Mouse (Mus musculus) CH12.LX (cell line): ENCODE data around the gene Fcer2a. TPM values are rescaled to one million over a fixed set of nuclear protein-coding genes. Genes with fewer than 3 reads are reported as not detected.

ENCODE experiments used
- DNase-seq: peaks from one replicate; pipeline ENCODE4 v3.0.0-alpha.2; 2013; ENCODE audit errors: extremely low read depth
- H3K27ac ChIP-seq: 2 replicates; pipeline ENCODE4 v1.5.1; 2012; ENCODE audit warnings: low read depth, mild to moderate bottlenecking, control low read depth, moderate library complexity; ENCODE audit not compliant: insufficient read depth
- H3K27me3 ChIP-seq: replicated peaks from 2 replicates; pipeline ENCODE3; 2012; ENCODE audit warnings: inconsistent platforms
- H3K36me3 ChIP-seq, 2 experiments: replicated peaks in 1 of 2; 2 replicates each; pipeline versions ENCODE3 to v1.6.1; 2012; ENCODE audit warnings: inconsistent platforms in 1 of 2, low read length in 1 of 2, mild to moderate bottlenecking in 1 of 2, mixed read lengths in 1 of 2, moderate library complexity in 1 of 2; ENCODE audit not compliant: control insufficient read depth in 1 of 2, insufficient read depth in 1 of 2
- H3K4me1 ChIP-seq, 2 experiments: 2 replicates each; pipeline ENCODE4 v1.6.1; 2012; ENCODE audit warnings: inconsistent platforms in 1 of 2, moderate library complexity in 1 of 2; ENCODE audit not compliant: insufficient read depth in 2 of 2, control insufficient read depth in 1 of 2
- H3K4me2 ChIP-seq: 2 replicates; pipeline ENCODE4 v1.6.1; 2012; ENCODE audit warnings: low read depth, mild to moderate bottlenecking, control low read depth; ENCODE audit not compliant: poor library complexity, insufficient read depth, severe bottlenecking
- H3K4me3 ChIP-seq, 3 experiments: fragments of 150-350 bp in 1 of 3; sonication (generic) in 1 of 3; replicated peaks in 1 of 3; 2 replicates each; pipeline versions ENCODE3 to v1.5.1; 2011 to 2012; ENCODE audit warnings: low read depth in 2 of 3, low read length in 2 of 3, mild to moderate bottlenecking in 2 of 3, moderate library complexity in 2 of 3, control low read depth in 1 of 3, improper control_type of control experiment in 1 of 3, inconsistent platforms in 1 of 3, mixed read lengths in 1 of 3; ENCODE audit not compliant: poor library complexity in 1 of 3
- H3K79me2 ChIP-seq: replicated peaks from 2 replicates; pipeline ENCODE4 v1.6.1; 2012; ENCODE audit warnings: mild to moderate bottlenecking, moderate library complexity; ENCODE audit not compliant: control insufficient read depth, poor library complexity, insufficient read depth, severe bottlenecking; ENCODE audit errors: extremely low read depth
- H3K9ac ChIP-seq: 2 replicates; pipeline ENCODE4 v1.6.1; 2012; ENCODE audit warnings: low read depth, mild to moderate bottlenecking, control low read depth, moderate library complexity; ENCODE audit not compliant: insufficient read depth
- H3K9me3 ChIP-seq: replicated peaks from 2 replicates; pipeline ENCODE3; 2012; ENCODE audit warnings: low read length, inconsistent platforms, mixed read lengths
- CHD2 ChIP-seq: IDR thresholded peaks from 2 replicates; pipeline ENCODE4 v1.6.1; 2011; ENCODE audit warnings: low read length, improper control_type of control experiment
- ELF1 ChIP-seq: IDR thresholded peaks from 2 replicates; pipeline ENCODE4 v1.6.1; 2014; ENCODE audit warnings: low read depth, mild to moderate bottlenecking, inconsistent platforms, low read length, improper control_type of control experiment
- MAZ ChIP-seq: IDR thresholded peaks from 2 replicates; pipeline ENCODE4 v1.6.1; 2012; ENCODE audit warnings: low read depth, mild to moderate bottlenecking, inconsistent platforms, low read length, improper control_type of control experiment, moderate library complexity
- MEF2A ChIP-seq: IDR thresholded peaks from 2 replicates; pipeline ENCODE4 v1.6.1; 2014; ENCODE audit warnings: low read depth, mild to moderate bottlenecking, inconsistent platforms, low read length, improper control_type of control experiment, borderline replicate concordance
- MYC ChIP-seq: IDR thresholded peaks from 2 replicates; pipeline ENCODE4 v1.6.1; 2011; ENCODE audit warnings: low read depth, mild to moderate bottlenecking, improper control_type of control experiment, low read length
- NRF1 ChIP-seq: IDR thresholded peaks from 2 replicates; pipeline ENCODE4 v1.6.1; 2014; ENCODE audit warnings: low read depth, mild to moderate bottlenecking, inconsistent platforms, low read length, improper control_type of control experiment, moderate library complexity
- POLR2A ChIP-seq: IDR thresholded peaks from 2 replicates; pipeline ENCODE4 v1.6.1; 2011; ENCODE audit warnings: low read depth, mild to moderate bottlenecking, improper control_type of control experiment, low read length
- SIN3A ChIP-seq: IDR thresholded peaks from 2 replicates; pipeline ENCODE4 v1.6.1; 2012; ENCODE audit warnings: low read length, improper control_type of control experiment, inconsistent platforms
- TCF12 ChIP-seq: IDR thresholded peaks from 2 replicates; pipeline ENCODE4 v1.6.1; 2014; ENCODE audit warnings: low read depth, mild to moderate bottlenecking, inconsistent platforms, low read length, improper control_type of control experiment
- dilution Hi-C: fragments of 300-500 bp; cut with MboI; formaldehyde crosslinking; loops from 2 replicates; pipeline ENCODE4 v1.14.3; 2020; ENCODE audit warnings: low sequenced_read_pairs; ENCODE audit not compliant: extremely low pct_unique_long_range_greater_than_20kb, extremely low pct_ligation_motif_present
- in situ Hi-C: fragments of 300-500 bp; cut with MboI; formaldehyde crosslinking; loops from 3 replicates; pipeline ENCODE4 v1.14.3; 2019; ENCODE audit warnings: low sequenced_read_pairs, low pct_ligation_motif_present, low pct_unique_long_range_greater_than_20kb, mixed read lengths
- polyA plus RNA-seq: library from polyadenylated mRNA; unstranded; fragments of >175 nt; gene quantifications from 2 replicates; pipeline ENCODE4 v1.2.1, GENCODE M21; 2012; ENCODE audit warnings: low read depth; ENCODE audit not compliant: insufficient read length
- total RNA-seq, 2 experiments: library from RNA; depleted of rRNA; stranded (reverse); fragments of 300-350 nt in 1 of 2; fragments of >200 nt in 1 of 2; gene quantifications; 2 replicates each; pipeline ENCODE4 v1.2.3; 2012 to 2014

Gene Fcer2a
- total and polyA plus RNA-seq, 3 experiments: 1.5 to 15.6 (median 3.7) TPM

- peak; percentile 58 for DNase-seq
- no peaks in the 10 kb centered on the region for H3K27me3 ChIP-seq
- no peaks in the 10 kb centered on the region for H3K9me3 ChIP-seq
- H3K79me2 ChIP-seq: no peaks in the 10 kb centered on the region
- in situ Hi-C loops (no loop called here), dilution Hi-C loops (no loop called here)
- no peak overlapping the region for H3K4me3 ChIP-seq
- peak overlapping the region; percentile 45 for H3K4me2 ChIP-seq
- no peak for TF ChIP-seq MAZ
- 0 out of 2 replicates have a peak, but pooled peaks have one; percentile 23 for TF ChIP-seq CHD2
- H3K9ac ChIP-seq: peak overlapping the region; percentile 40; the same call in 1 of the 2 replicates
- no peak overlapping the region for H3K27ac ChIP-seq
- peaks cover 15 to 42% of the 10 kb centered on the region in 2 experiments; a peak in 3 of 4 replicates for H3K4me1 ChIP-seq
- H3K36me3 ChIP-seq: no peaks in the 10 kb centered on the region
These were observed 29.6 kb downstream of the Fcer2a start for GRCm38 (mm10) chr8:3664405-3664804.

GRCm38 (mm10) chr8:3660889-3661288 lies 33.1 kb downstream of the Fcer2a start:
- Histone ChIP-seq H3K27me3 (no peaks in the 10 kb centered on the region), H3K36me3 (no peaks in the 10 kb centered on the region), H3K4me3 (no peak overlapping the region), H3K9me3 (no peaks in the 10 kb centered on the region), H3K4me2 (no peak overlapping the region), H3K4me1 (peaks cover 14 to 39% of the 10 kb centered on the region in 2 experiments), H3K79me2 (no peaks in the 10 kb centered on the region), H3K9ac (no peak overlapping the region), H3K27ac (no peak overlapping the region)
- DNase-seq: no peak
- in situ Hi-C loops (no loop called here), dilution Hi-C loops (no loop called here)
- TF ChIP-seq ELF1 (0 out of 2 replicates have a peak, but pooled peaks have one; percentile 24), NRF1 (no peak)

- dilution Hi-C loops: no loop called here
- Histone ChIP-seq H3K4me2 (0 out of 2 replicates have a peak overlapping the region, but pooled peaks have one; percentile 11), H3K27me3 (no peaks in the 10 kb centered on the region), H3K79me2 (no peaks in the 10 kb centered on the region), H3K27ac (no peak overlapping the region), H3K9me3 (no peaks in the 10 kb centered on the region), H3K4me1 (peaks cover 9 to 31% of the 10 kb centered on the region in 2 experiments), H3K9ac (no peak overlapping the region), H3K36me3 (no peaks in the 10 kb centered on the region), H3K4me3 (no peak overlapping the region)
- TF ChIP-seq MEF2A: no peak
- TF ChIP-seq SIN3A: no peak
- no peak for TF ChIP-seq TCF12
- no peak for TF ChIP-seq POLR2A
- no peak for TF ChIP-seq MAZ
- no peak for TF ChIP-seq MYC
- DNase-seq: no peak
- in situ Hi-C loops: no loop called here
These were observed 37.1 kb downstream of the Fcer2a start for GRCm38 (mm10) chr8:3656725-3657381.
